Mouse (Mus musculus) adrenal gland, adult (tissue): ENCODE data around the gene St3gal5.

Source experiments
- DNase-seq, 2 experiments: peaks; one replicate each; pipeline ENCODE4 v3.0.0; 2022 to 2023; ENCODE audit warnings: low spot score in 1 of 2; ENCODE audit not compliant: inconsistent age in 2 of 2

St3gal5 gene

GRCm38 (mm10) chr6:72196660-72197059 lies 99.3 kb downstream of the St3gal5 start:
- DNase-seq, result no peak

DNA sequence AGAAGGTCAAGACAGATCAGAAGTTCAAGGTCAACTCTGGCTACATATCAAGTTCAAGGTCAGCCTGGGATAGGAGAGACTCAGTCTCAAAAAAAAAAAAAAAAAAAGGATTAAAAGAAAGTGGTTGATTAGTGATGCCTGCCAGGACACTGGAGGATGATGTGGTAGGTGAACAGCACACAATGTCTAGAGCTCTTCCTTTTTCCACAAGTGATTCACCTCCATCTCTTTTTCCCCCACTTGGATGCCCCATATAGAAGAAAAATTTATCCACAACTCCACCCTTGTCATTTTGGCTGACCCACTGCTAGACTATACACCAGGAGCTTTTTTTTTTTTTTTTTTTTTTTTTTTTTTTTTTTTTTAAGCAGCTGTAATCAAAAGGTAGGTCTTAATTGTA lies 100.1 kb downstream of the St3gal5 start:
- no peak for DNase-seq

GRCm38 (mm10) chr6:72200595-72201256 lies 103.3 kb downstream of the St3gal5 start:
- DNase-seq, result peak; percentile 39 to 60

GRCm38 (mm10) chr6:72202732-72203131 lies 105.3 kb downstream of the St3gal5 start:
- DNase-seq, result no peak

DNA sequence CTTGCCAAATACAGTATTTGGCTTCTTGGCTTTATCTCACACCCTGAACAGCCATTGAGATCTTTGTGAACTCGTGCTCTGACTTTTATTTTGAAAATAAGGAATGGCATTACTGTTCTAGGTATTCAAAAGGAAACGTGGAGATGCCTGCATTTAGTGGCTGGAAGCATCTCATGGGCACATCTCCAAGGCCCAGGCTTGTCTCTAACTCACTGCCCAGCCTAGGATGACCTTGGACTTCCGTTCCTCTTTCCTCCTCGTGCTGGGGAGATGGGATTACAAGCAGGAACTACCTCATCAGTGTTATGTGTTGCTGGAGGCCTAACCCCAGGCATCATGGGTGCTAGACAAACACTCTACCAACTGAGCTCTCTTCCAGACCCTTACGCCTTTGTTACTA lies 105.9 kb downstream of the St3gal5 start:
- DNase-seq, result peak in 1 of 2 experiments; percentile 59
